Mouse (Mus musculus) kidney, adult 2 months (tissue): ENCODE results near the gene Sdf2.

ENCODE experiments used
- CTCF ChIP-seq: fragments of 200-500 bp; conservative IDR thresholded peaks from 2 replicates; pipeline ENCODE4 v1.5.1; 2011; ENCODE audit warnings: low read depth, mild to moderate bottlenecking, control low read depth, low read length, moderate library complexity, mixed read lengths; ENCODE audit not compliant: insufficient read depth, insufficient read length
- POLR2A ChIP-seq: fragments of 200-500 bp; IDR thresholded peaks from one replicate; pipeline ENCODE4 v1.6.1; 2011; ENCODE audit warnings: low read depth, low read length, control low read depth

GRCm38 (mm10) chr11:78215709-78216317 is 29.7 kb upstream of the Sdf2 start:
- TF ChIP-seq CTCF: no peak
- TF ChIP-seq POLR2A: no peak
